Mouse (Mus musculus): Measurements from ENCODE around the gene Rad23a.

GRCm38 (mm10) chr8:84846722-84847572 is 6.5 kb upstream of the Rad23a start, which contains the start of gene Calr:
- TF ChIP-seq CTCF (IDR thresholded peaks at IDR 0.05; ENCODE audit: control insufficient read depth, insufficient read depth, insufficient read length) (no peak), USF1 (IDR thresholded peaks at IDR 0.05; ENCODE audit: low read depth) (peak; percentile 98), MYOG (IDR thresholded peaks at IDR 0.05; ENCODE audit: control insufficient read depth, extremely low read depth, insufficient read length) (no peak), MYOD1 (IDR thresholded peaks at IDR 0.05; ENCODE audit: control insufficient read depth, insufficient read length, low read depth) (no peak), CEBPB (IDR thresholded peaks at IDR 0.05; ENCODE audit: low read depth) (no peak), MAX (IDR thresholded peaks at IDR 0.05) (peak; percentile 59), FOSL1 (IDR thresholded peaks at IDR 0.05; ENCODE audit: insufficient read depth, low read length, poor library complexity, severe bottlenecking) (no peak)

All from C2C12 (cell line).